Mouse (Mus musculus): ENCODE data around the gene 2410131K14Rik.

Gene 2410131K14Rik

DNA sequence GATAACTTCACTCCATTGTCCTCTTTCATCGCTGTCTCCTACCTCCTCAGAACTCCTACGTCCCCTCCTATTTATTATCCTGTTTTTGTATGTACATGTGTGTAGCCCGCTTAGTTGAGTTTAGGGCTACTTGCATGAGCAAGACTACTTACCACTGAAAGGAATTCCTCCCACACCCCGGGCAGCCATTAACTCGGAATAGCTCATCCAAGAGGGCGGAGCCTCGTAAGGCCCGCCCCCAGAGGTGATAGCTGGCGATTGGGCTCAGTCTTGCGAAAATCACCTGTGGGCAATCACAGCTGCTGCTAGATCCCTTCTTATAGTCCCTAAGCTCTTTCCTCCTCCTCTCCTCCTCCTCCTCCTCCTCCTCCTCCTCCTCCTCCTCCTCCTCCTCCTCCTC lies 66.2 kb downstream of the 2410131K14Rik start:
- no peak for DNase-seq (ENCODE audit: low spot score)

DNA sequence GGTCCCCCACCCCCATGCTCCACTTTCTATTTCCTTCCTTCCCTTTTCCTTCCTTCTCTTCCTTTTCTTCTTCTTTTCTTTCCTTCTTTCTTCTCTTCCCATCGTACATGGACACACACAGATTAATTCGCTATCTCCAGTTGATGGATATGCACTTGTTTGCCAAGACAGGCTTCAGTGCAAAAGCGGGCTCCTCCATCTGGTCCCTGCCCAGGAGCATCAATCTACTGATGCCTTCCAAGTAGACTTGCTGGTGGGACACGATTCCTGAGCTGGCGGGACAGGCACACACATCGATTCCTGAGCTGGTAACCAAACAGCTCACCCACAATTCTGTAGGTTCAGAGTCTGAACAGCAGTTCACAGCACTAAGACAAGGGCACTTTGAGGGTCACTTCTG lies 68.7 kb downstream of the 2410131K14Rik start:
- no peak for DNase-seq (ENCODE audit: low spot score)

All from ovary, postnatal 10 days (tissue).